Mouse (Mus musculus) midbrain, embryonic 15.5 days (tissue): ENCODE results near the gene Samd10. TPM values are rescaled to one million over a fixed set of nuclear protein-coding genes. Genes with fewer than 3 reads are reported as not detected.

ENCODE experiments used
- ATAC-seq: fragments of 200-750 bp; cut with Nextera tagmentation; replicated peaks from 2 replicates; pipeline ENCODE4 v1.8.0; 2017; ENCODE audit warnings: moderate TSS enrichment
- H3K27ac ChIP-seq: fragments of 300-500 bp; sonication (generic); 2 replicates; pipeline ENCODE4 v1.5.1; 2015; ENCODE audit warnings: mild to moderate bottlenecking, inconsistent platforms
- H3K27me3 ChIP-seq: fragments of 300-500 bp; sonication (generic); replicated peaks from 2 replicates; pipeline ENCODE4 v1.6.1; 2015; ENCODE audit warnings: inconsistent platforms
- H3K36me3 ChIP-seq: fragments of 300-500 bp; sonication (generic); replicated peaks from 2 replicates; pipeline ENCODE4 v1.6.1; 2015; ENCODE audit warnings: inconsistent platforms
- H3K4me1 ChIP-seq: fragments of 300-500 bp; sonication (generic); 2 replicates; pipeline ENCODE4 v1.6.1; 2015; ENCODE audit warnings: inconsistent platforms
- H3K4me2 ChIP-seq: fragments of 300-500 bp; sonication (generic); 2 replicates; pipeline ENCODE4 v1.6.1; 2015; ENCODE audit warnings: inconsistent platforms, mild to moderate bottlenecking, moderate library complexity
- H3K4me3 ChIP-seq: fragments of 300-500 bp; sonication (generic); 2 replicates; pipeline ENCODE4 v1.5.1; 2015; ENCODE audit warnings: mild to moderate bottlenecking, inconsistent platforms
- H3K9ac ChIP-seq: fragments of 300-500 bp; sonication (generic); 2 replicates; pipeline ENCODE4 v1.6.1; 2015; ENCODE audit warnings: mild to moderate bottlenecking, inconsistent platforms
- H3K9me3 ChIP-seq: fragments of 300-500 bp; sonication (generic); 2 replicates; pipeline ENCODE4 v1.6.1; 2016; ENCODE audit warnings: inconsistent platforms
- WGBS: fragments of 180-500 bp; shearing (Covaris S2); methylation state at CpG from one replicate; pipeline ENCODE4 v1.1.7; 2015; ENCODE audit warnings: mixed read lengths; 5-methylcytosine and 5-hydroxymethylcytosine counted together
- polyA plus RNA-seq: library from polyadenylated mRNA; unstranded; fragments of >200 nt; fragmentation: Nextera tagmentation; extraction: Ambion mirVana; gene quantifications from 2 replicates; pipeline ENCODE4 v1.2.1, GENCODE M21; 2015

Samd10 gene
- polyA plus RNA-seq, 1 experiment from 2014 or later, result 232 TPM

DNA sequence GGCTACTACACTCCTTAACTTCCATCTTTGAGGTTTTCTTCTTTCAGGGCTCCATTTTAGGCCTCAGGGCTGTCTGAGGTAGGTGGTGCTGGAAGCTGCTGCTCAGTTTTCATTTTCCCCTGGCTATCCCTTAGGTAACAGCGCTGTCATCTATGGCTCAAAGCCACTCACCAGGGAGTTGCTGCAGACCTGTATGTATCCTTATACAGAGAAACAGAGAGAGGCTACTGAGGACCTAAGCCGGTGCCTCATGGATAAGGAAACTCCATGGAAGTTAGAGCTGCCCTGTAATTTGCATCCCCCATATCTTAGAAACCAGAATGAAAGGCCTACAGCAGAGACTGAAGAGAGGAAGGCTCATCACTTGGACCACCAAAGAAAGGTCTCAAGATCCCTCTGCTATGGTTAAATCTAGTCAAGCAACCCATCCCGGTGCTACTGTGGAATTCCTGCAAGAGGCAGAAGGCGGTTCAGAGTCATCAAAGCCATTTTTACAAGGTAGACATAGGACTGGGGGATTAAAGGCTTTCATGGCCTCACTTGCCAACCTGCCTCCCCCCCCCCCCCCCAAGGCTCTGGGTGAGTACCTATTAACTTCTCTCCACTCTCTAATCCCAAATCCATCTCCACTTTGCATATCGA lies 18.8 kb downstream of the Samd10 start:
- Histone ChIP-seq H3K4me3 (peak overlapping the region; percentile 65), H3K36me3 (peaks cover 18% of the 10 kb centered on the region), H3K27ac (peak overlapping the region; percentile 90), H3K4me2 (peak overlapping the region; percentile 79), H3K4me1 (peaks cover 46% of the 10 kb centered on the region), H3K9me3 (no peaks in the 10 kb centered on the region), H3K27me3 (no peaks in the 10 kb centered on the region), H3K9ac (peak overlapping the region; percentile 28; the same call in 1 of the 2 replicates)
- no peak for ATAC-seq
- WGBS, result 82% methylated on average over 5 of the region's 5 CpGs

DNA sequence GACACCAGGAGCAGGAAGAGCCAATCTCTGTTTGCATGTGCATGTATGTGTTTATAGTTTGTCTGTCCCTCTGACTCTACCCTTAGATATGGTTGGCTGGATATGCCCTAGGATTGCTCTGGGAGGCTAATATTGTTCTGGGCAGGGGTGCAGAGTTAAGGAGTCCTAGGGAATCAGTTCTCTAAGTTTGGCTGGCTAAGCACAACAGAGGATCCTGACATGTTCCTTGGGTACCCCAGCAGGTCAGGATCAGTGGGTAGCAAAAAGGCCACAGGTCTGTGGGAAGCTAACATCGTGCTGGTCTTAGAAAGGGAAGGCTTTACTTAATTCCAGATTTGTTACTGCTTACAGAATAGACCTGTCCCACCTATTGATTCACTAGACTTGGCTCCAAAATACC lies 19.3 kb downstream of the Samd10 start:
- Histone ChIP-seq H3K4me2 (no peak overlapping the region), H3K36me3 (peaks cover 15% of the 10 kb centered on the region), H3K9ac (no peak overlapping the region), H3K4me1 (peaks cover 46% of the 10 kb centered on the region), H3K4me3 (no peak overlapping the region), H3K9me3 (no peaks in the 10 kb centered on the region), H3K27me3 (no peaks in the 10 kb centered on the region), H3K27ac (no peak overlapping the region)
- WGBS, result 97% methylated on average over 1 of the region's 1 CpGs
- ATAC-seq, result no peak

DNA sequence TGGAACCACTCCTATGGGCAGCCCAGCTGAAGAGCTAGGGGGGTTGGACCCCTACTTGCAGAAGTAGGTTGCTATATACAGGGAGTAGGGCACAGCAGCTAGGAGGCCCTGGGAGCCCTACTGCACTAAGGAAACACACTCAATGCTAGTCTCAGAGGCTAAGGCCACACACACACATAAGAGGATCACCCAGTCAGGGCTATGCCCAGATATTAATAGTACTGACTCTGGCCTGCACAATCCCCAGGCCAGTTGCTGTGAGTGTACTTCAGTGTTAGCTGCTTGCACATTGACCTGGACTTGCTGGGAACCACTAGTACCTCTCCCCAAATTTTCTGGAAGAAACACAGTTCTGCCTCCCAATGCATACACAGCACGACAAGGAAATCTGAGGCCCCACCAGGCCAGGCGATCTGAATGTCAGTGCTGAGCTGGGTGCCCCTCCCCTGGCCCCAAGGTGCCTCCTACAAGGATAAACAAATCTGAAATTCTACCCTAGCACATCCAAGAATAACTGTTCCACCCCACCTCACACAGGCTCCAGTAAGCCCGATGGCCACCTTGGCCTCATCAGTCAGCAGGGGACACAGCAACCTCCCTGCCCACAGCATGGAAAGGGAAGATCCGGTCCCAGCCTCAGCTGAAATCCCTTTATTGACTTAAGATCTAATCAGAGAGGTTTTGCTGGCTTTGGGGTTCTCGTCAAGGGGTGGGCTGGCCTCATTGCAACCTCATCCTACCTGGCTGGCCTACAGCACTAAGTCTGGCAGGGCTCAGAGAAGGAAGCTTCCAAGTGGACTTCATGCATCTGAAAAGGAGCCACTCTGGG lies 20.0 kb downstream of the Samd10 start:
- H3K36me3 ChIP-seq, result peaks cover 10% of the 10 kb centered on the region; the same call in 1 of the 2 replicates
- H3K27ac ChIP-seq, result no peak overlapping the region
- no peak overlapping the region for H3K4me2 ChIP-seq
- no peak overlapping the region for H3K4me3 ChIP-seq
- peaks cover 46% of the 10 kb centered on the region for H3K4me1 ChIP-seq
- no peaks in the 10 kb centered on the region for H3K9me3 ChIP-seq
- WGBS, result 72% methylated on average over 5 of the region's 5 CpGs
- ATAC-seq, result no peak
- no peak overlapping the region for H3K9ac ChIP-seq
- no peaks in the 10 kb centered on the region for H3K27me3 ChIP-seq

DNA sequence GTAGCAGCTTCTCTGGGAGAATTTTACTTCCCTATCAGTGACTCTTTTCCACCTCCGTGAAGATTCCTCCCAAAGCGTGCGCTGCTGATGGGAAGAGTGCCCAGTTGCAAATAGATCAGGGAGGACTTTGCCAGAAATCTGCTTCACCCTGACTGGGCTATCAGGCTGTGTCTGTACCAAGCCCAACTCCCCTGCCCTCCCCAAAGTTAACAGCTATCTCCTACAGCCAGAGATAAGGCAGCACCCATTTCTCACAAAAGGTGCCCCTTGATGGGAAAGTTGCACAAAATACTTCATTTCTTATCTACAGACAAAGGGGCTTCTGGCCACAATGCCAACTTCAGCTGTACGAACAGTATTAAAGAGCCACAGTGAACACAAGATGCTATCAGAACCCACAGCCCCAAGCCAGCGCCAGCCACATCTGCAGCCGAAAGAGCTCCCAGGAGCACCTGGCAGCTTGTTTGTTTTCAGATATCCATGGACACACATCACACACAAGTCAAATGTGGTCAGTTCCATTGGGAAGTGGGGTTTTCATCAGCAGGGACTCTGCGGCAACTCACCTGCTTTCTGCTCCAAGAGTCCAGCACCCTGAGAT lies 20.9 kb downstream of the Samd10 start:
- Histone ChIP-seq H3K36me3 (peaks cover 6% of the 10 kb centered on the region; the same call in 1 of the 2 replicates), H3K4me1 (peaks cover 46% of the 10 kb centered on the region), H3K4me2 (no peak overlapping the region), H3K9ac (no peak overlapping the region), H3K9me3 (no peaks in the 10 kb centered on the region), H3K4me3 (no peak overlapping the region), H3K27me3 (no peaks in the 10 kb centered on the region), H3K27ac (no peak overlapping the region)
- 82% methylated on average over 7 of the region's 7 CpGs for WGBS
- ATAC-seq, result no peak

DNA sequence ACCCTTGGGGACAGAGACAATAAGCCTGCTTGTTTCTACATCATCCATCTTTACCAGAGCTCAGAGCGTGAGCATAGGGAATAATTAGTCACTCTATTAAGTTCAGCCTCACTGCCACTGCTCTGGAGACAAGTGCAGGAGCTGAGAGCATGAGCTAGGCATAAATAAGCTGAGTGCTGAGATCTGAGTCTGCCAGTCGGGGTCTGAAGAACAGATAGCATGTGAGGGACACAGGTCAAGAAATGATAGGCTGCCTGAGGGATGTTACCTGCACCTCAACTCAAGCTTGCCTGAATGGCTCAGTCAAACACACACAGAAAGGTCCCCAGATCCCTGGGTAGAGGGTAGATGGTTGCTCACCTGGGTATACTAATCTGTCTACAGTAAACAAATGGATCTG lies 21.9 kb downstream of the Samd10 start:
- no peaks in the 10 kb centered on the region for H3K36me3 ChIP-seq
- H3K9me3 ChIP-seq, result no peaks in the 10 kb centered on the region
- H3K4me3 ChIP-seq, result no peak overlapping the region
- WGBS, result 71% methylated on average over 2 of the region's 2 CpGs
- H3K27ac ChIP-seq, result no peak overlapping the region
- no peak overlapping the region for H3K4me2 ChIP-seq
- H3K9ac ChIP-seq, result no peak overlapping the region
- ATAC-seq, result no peak
- H3K27me3 ChIP-seq, result no peaks in the 10 kb centered on the region
- peaks cover 42% of the 10 kb centered on the region for H3K4me1 ChIP-seq

DNA sequence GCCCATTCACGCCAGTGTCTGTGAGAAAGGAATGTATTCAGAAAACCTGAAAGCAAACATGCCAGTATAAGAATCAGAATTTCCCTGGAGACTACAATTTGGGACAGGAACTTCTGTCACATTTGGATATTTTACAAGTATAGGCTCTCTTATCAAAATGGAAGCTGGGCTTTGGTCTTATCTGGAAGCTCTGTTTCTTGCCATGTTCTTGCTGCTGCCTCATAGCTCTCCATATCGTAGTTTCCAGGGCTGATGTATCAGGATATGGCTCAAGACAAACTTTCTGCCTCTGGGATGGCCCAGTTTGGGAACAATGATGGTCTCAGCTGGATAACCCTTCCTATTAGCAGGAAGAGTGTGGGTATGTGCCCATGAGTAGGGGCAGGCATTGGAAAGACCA lies 22.4 kb downstream of the Samd10 start:
- no peaks in the 10 kb centered on the region for H3K36me3 ChIP-seq
- H3K9ac ChIP-seq, result no peak overlapping the region
- no peaks in the 10 kb centered on the region for H3K9me3 ChIP-seq
- no peaks in the 10 kb centered on the region for H3K27me3 ChIP-seq
- no peak overlapping the region for H3K4me2 ChIP-seq
- H3K4me1 ChIP-seq, result peaks cover 37% of the 10 kb centered on the region
- H3K27ac ChIP-seq, result no peak overlapping the region
- 96% methylated on average over 2 of the region's 2 CpGs for WGBS
- no peak for ATAC-seq
- H3K4me3 ChIP-seq, result no peak overlapping the region

DNA sequence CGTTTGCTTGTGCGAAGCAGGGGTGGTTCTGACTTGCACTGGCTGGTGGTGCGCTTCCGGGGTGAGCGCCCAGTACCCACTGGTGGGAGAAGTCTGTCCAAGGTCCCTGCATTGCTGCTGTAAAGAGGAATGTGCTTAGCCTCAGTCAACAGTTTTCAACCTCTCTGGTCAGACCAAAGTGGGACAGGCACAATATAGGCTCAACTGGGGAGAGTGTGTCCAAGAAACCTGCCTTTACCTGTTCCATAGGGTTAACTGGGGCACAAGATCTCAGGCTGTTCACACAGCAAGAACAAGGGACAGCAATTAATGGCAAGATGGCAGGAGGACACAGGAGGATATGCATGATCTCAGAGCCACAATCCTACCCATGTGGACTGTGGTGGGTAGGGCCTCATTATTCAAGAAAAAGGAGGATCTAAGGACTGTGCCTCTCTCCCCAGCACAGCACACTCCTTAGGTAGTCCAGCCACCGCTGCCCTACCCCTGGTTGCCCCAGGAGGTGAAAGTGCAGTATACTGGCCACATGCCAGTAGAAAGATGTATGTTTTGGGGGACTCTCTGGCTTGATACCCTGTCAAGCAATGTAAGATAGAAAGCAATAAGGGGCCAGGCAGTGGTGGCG lies 24.0 kb downstream of the Samd10 start:
- H3K9ac ChIP-seq, result no peak overlapping the region
- H3K4me1 ChIP-seq, result peaks cover 28% of the 10 kb centered on the region
- H3K9me3 ChIP-seq, result no peaks in the 10 kb centered on the region
- 94% methylated on average over 7 of the region's 7 CpGs for WGBS
- no peak overlapping the region for H3K4me2 ChIP-seq
- no peaks in the 10 kb centered on the region for H3K36me3 ChIP-seq
- H3K27me3 ChIP-seq, result no peaks in the 10 kb centered on the region
- no peak for ATAC-seq
- H3K4me3 ChIP-seq, result no peak overlapping the region
- H3K27ac ChIP-seq, result no peak overlapping the region

DNA sequence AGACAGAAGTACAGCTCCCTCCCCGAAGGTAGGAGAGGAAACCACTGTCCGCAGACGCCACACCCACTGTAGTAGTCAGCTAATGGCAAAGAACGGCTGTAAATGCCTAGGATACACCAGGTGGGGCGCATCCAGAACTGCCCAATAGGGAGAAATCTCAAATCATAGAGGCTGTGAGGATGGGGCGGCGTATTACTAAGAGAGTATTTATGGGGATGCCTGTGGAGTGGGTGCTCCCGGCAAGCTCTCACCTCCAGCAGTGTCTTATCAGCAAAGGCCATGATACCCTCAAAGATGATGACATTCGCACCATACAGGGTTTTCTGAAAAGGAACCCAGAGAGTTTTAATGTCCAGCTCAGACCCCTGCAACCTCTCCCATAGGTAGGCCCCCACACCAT lies 25.1 kb downstream of the Samd10 start:
- H3K4me1 ChIP-seq, result peaks cover 18% of the 10 kb centered on the region
- H3K4me2 ChIP-seq, result no peak overlapping the region
- no peaks in the 10 kb centered on the region for H3K9me3 ChIP-seq
- no peak for ATAC-seq
- H3K36me3 ChIP-seq, result no peaks in the 10 kb centered on the region
- 92% methylated on average over 9 of the region's 9 CpGs for WGBS
- H3K27ac ChIP-seq, result no peak overlapping the region
- no peaks in the 10 kb centered on the region for H3K27me3 ChIP-seq
- no peak overlapping the region for H3K4me3 ChIP-seq
- no peak overlapping the region for H3K9ac ChIP-seq

DNA sequence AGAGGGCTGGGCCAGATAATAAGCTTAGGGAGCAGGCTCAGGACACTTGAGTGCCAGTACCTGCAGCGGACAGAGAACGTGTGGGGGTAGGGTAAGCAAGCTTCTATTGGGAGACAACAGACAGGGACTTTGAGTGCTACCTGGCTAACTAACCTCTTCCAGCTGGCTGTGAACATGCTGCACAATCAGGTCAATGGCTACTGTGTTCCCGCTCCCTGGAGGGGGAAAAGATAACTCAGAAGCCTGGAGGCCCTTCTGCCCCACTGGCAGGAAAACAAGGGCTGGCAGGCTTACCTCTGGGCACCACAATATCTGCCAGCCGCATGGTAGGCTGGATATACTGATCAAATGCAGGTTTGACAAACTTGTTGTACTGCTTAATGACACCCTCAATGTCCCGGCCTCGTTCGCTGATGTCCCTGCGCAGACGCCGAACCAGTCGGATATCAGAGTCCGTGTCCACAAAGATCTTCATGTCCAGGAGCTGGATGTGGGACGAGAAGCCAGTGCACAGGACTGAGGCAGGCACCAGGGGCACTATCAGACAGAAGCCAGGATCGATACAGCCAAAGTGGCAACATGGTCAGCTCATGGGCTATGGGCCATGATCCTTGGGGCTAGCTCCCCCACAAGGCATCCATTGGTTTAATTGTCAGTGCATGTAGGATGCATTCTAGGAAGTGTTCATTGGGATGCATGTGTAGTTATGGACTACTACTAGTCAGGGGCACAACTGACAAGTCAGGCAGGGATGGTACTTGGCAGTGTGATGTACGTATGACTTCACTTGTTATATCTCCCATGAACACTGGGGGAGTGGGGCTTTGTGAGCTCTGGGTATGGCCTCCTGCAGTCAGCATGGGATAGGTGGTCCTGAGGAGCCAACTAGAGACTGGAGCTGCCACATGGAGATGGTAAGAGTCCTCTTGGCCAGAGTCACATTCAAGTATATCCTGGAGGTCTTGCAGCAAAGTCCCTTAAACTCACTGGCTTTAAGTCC lies 25.8 kb downstream of the Samd10 start:
- no peak overlapping the region for H3K4me3 ChIP-seq
- H3K27me3 ChIP-seq, result no peaks in the 10 kb centered on the region
- 93% methylated on average over 15 of the region's 15 CpGs for WGBS
- H3K4me1 ChIP-seq, result peaks cover 11% of the 10 kb centered on the region; the same call in 1 of the 2 replicates
- no peak overlapping the region for H3K27ac ChIP-seq
- H3K4me2 ChIP-seq, result no peak overlapping the region
- H3K9me3 ChIP-seq, result no peaks in the 10 kb centered on the region
- H3K36me3 ChIP-seq, result no peaks in the 10 kb centered on the region
- ATAC-seq, result no peak
- H3K9ac ChIP-seq, result no peak overlapping the region

DNA sequence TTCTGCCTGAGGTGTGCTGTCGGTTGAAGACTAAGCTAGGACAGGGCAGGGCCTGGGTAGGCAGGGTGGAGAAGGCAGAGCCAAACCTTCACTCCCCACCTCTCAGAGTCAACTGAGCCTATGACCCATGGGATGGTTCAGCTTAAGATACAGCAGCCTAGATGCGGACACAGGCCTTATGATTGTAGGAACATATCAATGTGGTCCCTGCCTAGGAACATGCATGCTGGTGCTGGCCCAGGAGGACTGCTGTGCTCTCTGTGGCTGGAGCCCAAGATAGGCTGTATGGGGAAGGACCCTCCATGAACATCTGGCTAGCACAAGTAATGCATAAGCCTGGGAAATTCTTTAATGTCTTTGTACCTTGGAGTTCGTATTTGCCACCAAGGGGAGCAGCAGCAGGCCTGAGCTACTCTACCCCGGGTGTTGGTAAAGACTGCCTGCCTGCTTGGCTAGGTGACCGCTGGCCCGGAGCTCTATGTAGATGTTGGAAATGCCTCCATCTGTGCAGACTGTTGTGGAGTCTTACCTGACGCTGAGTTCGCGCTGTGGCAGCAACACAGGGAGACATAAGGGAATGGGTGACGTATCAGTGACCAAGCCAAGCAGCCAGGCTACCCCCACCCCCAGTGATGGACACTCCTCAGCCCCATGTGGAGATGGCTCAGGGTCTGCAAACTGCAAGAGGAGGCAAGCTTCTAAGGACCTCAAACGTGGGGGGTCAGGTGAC lies 26.9 kb downstream of the Samd10 start:
- WGBS, result 92% methylated on average over 11 of the region's 11 CpGs
- H3K27me3 ChIP-seq, result no peaks in the 10 kb centered on the region
- ATAC-seq, result no peak
- no peaks in the 10 kb centered on the region for H3K9me3 ChIP-seq
- no peak overlapping the region for H3K27ac ChIP-seq
- no peak overlapping the region for H3K4me3 ChIP-seq
- no peaks in the 10 kb centered on the region for H3K36me3 ChIP-seq
- no peak overlapping the region for H3K9ac ChIP-seq
- 0 out of 2 replicates have a peak, but pooled peaks cover 1% of the 10 kb centered on the region for H3K4me1 ChIP-seq
- H3K4me2 ChIP-seq, result no peak overlapping the region
